Mouse (Mus musculus) ES-CJ7 (cell line): Measurements from ENCODE around the gene Map3k11.

Source experiments
- DNase-seq: peaks from one replicate; pipeline ENCODE4 v3.0.0; 2011; ENCODE audit warnings: low read depth, low spot score

Gene Map3k11

GRCm38 (mm10) chr19:5688200-5689087 lies at the start of gene Map3k11, which contains the start of gene Pcnx3:
Gene Map3k11 (plus strand): TSS chr19:5688742.
Gene Pcnx3 (minus strand): TSS chr19:5688908.
- DNase-seq = peak; percentile 98

DNA sequence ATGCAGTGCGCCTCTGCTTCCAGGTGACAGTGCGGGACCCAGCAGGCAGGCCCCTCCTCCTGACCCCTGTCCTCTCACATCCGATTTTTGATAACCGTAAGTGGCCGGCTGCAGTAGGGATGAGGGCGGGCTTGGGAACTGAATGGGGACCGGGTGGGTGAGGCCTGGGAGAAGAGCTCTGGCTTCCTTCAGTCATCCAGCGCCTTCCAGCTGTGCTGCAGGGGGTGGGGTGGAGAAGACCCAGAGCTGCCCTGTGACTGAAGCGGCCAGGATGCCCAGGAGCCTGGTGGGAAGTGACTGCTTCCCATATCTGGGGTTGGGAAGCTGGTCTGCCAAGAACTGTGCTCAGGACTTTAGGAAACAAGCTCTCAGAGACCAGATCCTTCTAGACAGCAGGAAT lies 48.2 kb upstream of the Map3k11 start:
- DNase-seq = no peak

DNA sequence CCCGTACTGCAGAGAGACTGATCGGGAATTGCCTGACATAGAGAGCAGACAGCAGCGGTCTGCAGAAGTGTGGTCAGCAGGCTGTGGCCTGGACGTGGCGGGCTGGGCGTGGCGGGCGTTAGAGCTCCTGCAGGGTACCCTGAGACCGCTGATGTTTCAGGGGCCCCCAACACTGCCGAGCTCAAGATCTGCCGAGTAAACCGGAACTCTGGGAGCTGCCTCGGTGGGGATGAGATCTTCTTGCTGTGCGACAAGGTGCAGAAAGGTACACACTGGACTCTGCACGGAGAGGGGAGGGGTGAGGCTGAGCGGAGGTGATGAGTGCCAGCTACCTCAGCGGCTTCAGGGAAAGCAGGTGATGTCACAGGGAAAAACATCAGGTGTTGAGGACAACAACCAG lies 47.5 kb upstream of the Map3k11 start:
- no peak for DNase-seq

GRCm38 (mm10) chr19:5641641-5642040 lies 46.9 kb upstream of the Map3k11 start:
- DNase-seq = no peak

- no peak for DNase-seq
These were observed 43.3 kb upstream of the Map3k11 start for GRCm38 (mm10) chr19:5645280-5645679.

DNA sequence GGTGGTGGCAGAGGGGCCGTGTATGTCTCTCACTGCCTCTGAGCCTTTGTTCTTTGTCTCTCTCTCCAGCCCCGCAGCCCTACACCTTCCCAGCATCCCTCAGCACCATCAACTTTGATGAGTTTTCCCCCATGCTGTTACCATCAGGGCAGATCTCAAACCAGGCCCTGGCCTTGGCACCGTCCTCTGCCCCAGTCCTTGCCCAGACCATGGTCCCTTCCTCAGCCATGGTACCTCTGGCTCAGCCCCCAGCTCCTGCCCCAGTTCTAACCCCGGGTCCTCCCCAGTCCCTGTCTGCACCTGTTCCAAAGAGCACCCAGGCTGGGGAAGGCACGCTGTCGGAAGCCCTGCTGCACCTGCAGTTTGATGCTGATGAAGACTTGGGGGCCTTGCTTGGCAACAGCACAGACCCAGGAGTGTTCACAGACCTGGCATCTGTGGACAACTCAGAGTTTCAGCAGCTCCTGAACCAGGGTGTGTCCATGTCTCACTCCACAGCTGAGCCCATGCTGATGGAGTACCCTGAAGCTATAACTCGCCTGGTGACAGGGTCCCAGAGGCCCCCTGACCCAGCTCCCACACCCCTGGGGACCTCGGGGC lies 41.7 kb upstream of the Map3k11 start:
- no peak for DNase-seq

DNA sequence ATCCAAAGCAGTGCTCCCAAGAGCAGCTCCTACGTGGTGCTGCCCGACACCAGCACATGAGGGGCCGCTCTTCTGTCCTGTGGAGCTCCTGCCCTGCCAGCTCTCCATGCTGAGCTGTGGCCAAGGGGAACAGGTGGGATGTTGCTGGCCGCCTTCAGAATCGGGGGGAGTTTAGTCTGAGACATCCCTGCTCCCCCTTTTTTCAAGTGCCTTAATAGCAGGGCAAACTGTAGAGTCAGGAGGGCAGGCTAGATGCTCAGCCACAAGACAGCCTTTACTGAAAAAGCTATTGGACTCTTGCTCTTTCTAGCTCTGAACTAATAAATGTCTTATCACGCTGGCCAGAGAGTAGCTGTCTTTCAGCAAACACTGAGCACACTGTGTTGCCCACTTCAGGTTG lies 40.8 kb upstream of the Map3k11 start:
- DNase-seq = no peak

DNA sequence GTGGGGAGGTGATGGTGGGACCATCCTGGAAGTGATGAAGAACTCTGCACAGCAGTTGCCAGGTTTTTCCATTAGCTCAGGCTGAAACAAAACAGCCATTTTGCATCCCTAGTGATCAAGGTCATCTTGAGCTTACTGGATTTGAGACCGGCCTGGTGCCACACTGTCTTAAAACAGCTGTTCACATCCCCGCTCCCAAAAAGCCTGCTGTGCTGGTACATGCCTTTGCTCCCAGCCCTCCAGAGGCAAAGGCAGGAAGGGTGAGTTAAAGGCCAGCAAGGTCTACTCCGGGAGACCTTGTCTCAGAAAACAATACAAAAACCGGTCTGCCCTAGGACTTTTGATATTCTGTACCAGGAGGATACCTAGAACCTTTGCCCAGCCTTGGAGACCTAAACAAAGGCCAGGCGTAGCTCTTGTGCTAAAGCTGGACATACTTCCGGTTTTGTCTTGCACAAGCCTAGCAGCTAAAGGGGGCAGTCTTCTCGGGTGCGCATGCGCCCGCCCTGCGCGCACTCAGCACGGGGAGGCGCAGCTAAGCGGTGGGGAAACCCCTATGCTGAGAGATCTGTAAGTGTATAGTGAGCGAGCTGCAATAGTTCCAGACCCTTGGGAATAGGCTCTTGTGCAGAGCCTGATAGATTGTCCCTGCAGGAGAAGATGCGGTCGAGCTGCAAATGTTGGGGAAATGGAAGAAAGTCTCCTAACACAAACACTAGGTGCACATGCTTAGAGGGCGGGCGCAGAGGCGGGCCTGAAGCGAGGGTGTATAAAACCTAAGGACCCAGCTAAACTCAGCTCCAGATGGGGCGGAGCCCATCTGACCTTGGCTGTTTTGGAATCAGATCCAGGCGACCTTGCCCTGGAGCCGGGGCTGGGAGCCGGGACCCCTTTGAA lies 39.9 kb upstream of the Map3k11 start:
- peak; percentile 91 for DNase-seq

- no peak for DNase-seq
These were observed 39.2 kb upstream of the Map3k11 start for GRCm38 (mm10) chr19:5649298-5649741.

DNA sequence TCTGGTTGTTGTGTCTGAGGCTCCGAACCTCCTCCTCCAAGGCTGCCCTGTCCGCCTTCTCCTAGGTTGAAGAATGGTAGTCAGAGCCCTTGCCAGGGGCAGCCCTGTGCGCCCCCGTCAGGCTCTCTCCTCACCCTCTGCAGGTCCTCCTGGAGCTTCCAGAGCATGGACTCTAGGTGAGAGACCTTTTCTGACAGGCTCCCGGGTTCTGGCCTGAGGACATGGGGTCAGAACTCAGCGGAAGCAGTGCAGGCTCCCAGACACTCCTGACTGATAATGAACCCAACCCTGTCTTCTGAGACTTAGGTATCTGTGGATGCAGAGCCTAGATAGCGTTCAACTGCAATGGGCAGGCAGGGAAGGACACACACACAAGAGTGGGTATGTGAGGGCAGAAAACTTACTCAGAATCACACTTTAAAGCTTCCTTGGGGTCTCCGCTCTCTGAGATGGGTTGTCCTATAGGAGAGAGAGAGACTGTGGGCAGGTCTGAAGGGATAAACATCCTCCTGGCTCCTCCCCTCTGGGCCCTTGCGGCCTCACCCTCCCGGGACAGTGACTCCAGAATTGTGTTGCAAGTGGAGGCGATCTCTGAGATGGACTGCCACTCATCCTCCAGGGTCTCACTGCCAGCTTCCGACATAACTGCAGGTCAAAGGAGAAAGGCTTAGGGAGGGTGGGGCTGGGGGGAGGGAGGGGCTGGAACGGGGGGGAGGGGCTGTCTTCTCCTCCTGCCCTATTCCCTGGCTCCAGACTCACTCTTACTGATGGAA lies 36.9 kb upstream of the Map3k11 start:
- no peak for DNase-seq

GRCm38 (mm10) chr19:5652570-5652969 lies 36.0 kb upstream of the Map3k11 start:
- DNase-seq = no peak

DNA sequence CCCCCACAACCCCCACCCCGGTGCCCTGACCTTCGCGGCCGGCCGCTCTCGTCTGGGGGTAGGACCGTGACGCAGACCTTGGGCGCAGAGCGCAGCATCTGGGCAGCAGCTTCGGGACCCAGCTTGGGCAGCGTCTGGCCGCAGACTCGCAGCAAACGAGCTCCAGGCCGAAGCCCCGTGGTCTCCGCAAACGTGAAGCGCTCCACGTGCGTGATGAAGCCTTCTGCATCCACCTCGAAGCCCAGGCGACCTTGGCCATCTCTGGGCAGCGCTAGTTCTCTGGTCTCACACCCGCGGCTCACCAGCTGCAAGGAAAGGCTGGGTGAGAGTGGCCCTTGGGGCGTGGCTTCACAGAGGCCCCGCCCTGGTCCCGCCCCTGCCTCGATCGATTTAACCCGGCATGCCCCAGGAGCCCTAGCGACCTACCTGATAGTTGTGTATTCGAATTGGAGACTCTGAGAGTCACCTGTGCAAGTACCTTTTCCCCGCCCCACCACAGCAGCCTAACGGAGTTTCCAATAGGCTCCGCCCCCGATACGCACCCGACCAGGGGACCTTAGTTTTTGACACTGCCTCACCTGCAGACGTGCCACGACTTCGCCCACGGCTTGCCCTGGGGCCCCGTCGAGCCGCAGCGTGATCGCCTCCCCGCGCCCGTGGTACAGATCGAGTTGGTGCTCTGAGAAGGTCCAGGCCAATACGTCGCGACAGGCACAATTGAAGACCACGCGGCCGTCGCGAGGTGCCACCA lies 34.4 kb upstream of the Map3k11 start:
- DNase-seq = peak; percentile 85

DNA sequence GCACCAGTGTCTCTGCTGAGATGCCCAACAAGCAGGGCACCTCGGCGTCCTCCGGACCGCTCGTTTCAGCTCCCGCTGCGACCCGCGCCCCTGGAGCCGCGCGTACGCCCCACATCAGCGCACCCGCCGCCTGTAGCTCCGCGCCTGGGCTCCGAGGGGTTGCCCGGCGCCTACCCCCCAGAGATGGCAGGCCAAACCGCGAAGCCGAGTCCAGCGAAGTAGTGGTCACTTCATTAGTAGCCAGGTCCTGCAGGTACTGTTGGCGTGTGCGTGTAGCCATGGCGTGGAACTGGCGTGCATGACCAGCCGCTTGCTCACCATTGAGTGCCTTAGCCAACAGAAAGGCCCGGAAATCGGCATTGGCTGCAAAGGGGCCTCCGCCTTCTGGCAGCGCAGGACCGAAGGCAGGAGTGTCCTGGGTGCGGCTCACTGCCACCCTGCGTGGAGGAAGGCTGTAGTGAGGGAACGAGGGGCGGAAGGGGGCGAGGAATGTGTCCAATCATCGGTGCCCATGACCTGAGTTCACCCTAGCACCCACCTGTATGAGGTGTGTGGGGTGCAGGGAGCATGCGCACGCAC lies 33.7 kb upstream of the Map3k11 start:
- DNase-seq = no peak

GRCm38 (mm10) chr19:5660942-5661751 lies 27.4 kb upstream of the Map3k11 start:
- DNase-seq = no peak

DNA sequence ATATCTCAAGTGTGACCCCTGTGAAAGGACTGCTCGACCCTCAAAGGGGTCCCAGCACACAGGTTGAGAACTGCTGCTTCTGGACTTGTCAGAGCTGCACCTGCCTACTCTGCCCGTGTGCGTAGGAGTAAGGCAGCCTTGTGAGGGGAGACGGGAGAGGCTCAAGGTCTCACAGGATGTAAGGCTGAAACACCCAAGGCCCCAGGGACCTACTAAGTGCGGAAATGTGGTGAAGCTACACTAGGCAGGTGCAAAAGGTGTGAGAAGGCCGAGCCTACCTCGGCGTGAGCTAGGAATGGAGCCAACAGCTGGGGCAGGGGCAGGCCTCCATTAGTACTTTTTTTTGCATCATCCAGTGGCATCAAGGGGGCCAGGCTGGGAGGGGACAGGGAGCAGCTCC lies 26.2 kb upstream of the Map3k11 start:
- no peak for DNase-seq

GRCm38 (mm10) chr19:5662981-5663913 lies 25.3 kb upstream of the Map3k11 start, which contains the start of gene Sipa1:
Gene Sipa1 (minus strand): TSS chr19:5663707.
- peak; percentile 85 for DNase-seq

GRCm38 (mm10) chr19:5664669-5665257 lies 23.8 kb upstream of the Map3k11 start:
- DNase-seq = no peak

GRCm38 (mm10) chr19:5665465-5665864 lies 23.1 kb upstream of the Map3k11 start:
- no peak for DNase-seq
